Mouse (Mus musculus) embryonic fibroblast, embryonic 13.5 days (primary cell): ENCODE results near the gene Capn2. TPM values are rescaled to one million over a fixed set of nuclear protein-coding genes. Genes with fewer than 3 reads are reported as not detected.

Experiments
- H3K27ac ChIP-seq: 2 replicates; pipeline ENCODE4 v1.5.1; 2012; ENCODE audit warnings: low read length, control low read depth, inconsistent platforms; ENCODE audit not compliant: insufficient read depth
- H3K4me1 ChIP-seq: 2 replicates; pipeline ENCODE4 v1.6.1; 2011; ENCODE audit warnings: low read length; ENCODE audit not compliant: control insufficient read depth, insufficient read depth
- H3K4me3 ChIP-seq: 2 replicates; pipeline ENCODE4 v1.5.1; 2011; ENCODE audit warnings: mild to moderate bottlenecking, control low read depth, low read length; ENCODE audit not compliant: insufficient read depth
- CTCF ChIP-seq: IDR thresholded peaks from 2 replicates; pipeline ENCODE4 v1.5.1; 2011; ENCODE audit warnings: mild to moderate bottlenecking, control low read depth, low read length, moderate library complexity, borderline replicate concordance; ENCODE audit not compliant: insufficient read depth
- POLR2A ChIP-seq: IDR thresholded peaks from 2 replicates; pipeline ENCODE4 v1.6.1; 2011; ENCODE audit warnings: low read depth, mild to moderate bottlenecking, control low read depth, low read length, moderate library complexity
- polyA plus RNA-seq: library from polyadenylated mRNA; stranded (reverse); fragments of >200 nt; gene quantifications from 2 replicates; pipeline ENCODE4 v1.2.4, GENCODE M21; 2011; ENCODE audit warnings: low read depth; ENCODE audit not compliant: missing spikeins, insufficient read length

Gene Capn2
- polyA plus RNA-seq, result 244 and 338 TPM in 2 replicates

DNA sequence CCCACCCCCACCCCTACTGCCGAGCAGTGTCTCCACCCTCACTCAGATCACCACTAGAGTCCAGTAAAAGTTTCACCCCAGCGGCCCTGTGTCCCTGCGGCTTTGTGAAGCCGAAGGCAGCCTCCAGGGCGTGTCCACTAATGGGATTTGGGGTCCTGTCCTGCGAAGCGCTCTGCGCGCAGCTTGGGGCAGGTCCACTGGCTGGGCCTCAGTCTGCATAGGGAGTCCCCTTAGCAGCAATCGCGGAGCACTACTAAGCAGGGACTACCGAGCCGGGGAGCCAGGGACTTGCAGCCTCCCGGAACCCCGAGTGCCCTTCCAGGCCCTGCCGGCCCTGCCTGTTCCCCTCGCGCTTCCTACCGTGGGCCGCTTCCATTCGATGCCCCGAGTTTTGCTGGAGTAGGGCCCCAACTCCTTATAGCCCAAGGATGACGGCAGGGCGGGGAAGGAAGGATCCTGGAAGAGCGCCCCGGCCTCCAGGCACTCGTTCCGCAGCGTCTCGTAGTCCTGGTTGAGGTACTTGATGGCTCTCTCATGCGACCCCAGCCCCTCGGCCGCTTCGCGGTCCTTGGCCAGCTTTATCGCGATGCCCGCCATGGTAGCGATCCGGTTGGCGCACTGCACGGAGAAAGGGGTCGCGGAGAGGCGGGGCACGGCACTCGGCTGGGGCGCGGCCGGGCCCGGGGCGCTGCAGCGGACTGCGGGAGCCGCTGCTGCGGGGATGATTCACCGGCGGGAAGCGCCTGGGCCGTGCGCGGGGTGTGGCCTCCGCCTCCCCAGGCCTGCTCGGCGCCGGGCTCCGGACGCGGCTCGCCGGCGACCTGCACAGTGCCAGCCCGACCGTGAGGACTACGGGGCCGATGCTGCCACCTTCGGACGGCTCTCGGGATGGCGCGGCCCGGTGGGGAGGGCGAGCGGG, at the start of gene Capn2:
Capn2 (minus strand) TSS at position 851 of the 919 bp plus-strand sequence.
- Histone ChIP-seq H3K4me1 (peaks cover 38% of the 10 kb centered on the region), H3K27ac (peak within 1 kb of the TSS; percentile 98), H3K4me3 (peak within 1 kb of the TSS; percentile 94)
- TF ChIP-seq POLR2A (peak; percentile 59), CTCF (peak; percentile 38; the same call in 1 of the 2 replicates)

DNA sequence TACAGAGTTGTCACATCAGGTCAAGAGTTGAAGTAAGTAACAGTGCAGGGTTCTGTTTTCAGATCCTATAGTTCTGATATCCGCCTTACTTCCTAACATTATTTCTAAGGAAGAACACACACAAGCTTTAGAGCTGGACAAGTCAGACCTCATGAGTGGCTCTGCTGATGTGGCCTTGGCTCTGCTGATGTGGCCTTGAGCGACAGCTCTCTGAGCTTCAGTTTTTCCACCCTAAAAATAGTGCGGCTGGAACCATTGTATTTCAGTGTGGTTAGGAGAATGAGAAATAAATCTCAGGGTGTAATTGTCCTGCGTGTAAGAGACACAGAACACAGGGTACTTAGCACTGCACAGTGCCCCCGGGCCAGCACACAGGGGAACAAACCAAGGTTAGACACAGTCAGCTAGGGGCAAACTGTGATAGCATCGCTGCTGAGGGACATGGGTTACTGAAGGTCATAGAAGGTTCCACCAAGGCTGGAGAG, 48.0 kb upstream of the Capn2 start:
- Histone ChIP-seq H3K4me1 (peaks cover 10% of the 10 kb centered on the region; the same call in 1 of the 2 replicates), H3K27ac (no peak overlapping the region), H3K4me3 (no peak overlapping the region)
- TF ChIP-seq POLR2A, result no peak
- TF ChIP-seq CTCF, result no peak

DNA sequence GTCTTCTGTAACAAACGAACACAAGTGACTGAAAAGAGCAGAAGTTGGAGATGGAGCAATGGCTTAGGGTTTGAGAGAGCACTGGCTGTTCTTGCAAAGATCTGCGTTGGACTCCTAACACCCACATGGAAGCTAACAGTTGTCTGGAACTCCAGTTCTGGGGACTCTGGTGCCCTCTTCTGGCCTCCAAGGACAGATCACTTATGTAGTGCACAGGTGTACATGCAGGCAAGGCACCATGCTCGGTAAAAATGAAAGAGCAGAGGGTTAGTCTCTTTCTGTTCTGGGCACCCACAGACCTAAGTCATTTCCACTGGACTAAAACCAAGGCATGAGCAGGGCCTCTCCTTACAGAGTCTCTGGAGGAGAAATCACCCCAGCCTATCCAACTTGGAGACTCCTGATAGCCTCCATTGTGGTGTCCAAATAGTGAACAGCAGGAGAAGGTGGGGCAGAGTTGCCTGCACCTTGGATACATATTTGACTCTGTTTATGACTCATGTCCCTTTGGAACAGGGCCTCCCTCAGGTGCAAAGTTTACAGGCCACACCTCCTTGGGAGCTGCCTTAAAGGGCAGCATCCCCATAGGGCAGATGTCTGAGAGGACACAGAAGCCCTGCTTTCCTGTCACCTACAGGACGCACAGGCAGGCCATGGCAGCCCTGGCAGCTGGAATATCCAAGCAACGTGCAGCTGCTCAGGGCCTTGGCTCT, 47.2 kb upstream of the Capn2 start, which contains the start of gene Capn8:
Capn8 (plus strand) TSS at position 600 of the 713 bp plus-strand sequence.
- H3K4me1 ChIP-seq, result peaks cover 11% of the 10 kb centered on the region; the same call in 1 of the 2 replicates
- no peak within 1 kb of the TSS for H3K27ac ChIP-seq
- H3K4me3 ChIP-seq, result no peak within 1 kb of the TSS
- no peak for TF ChIP-seq CTCF
- no peak for TF ChIP-seq POLR2A

DNA sequence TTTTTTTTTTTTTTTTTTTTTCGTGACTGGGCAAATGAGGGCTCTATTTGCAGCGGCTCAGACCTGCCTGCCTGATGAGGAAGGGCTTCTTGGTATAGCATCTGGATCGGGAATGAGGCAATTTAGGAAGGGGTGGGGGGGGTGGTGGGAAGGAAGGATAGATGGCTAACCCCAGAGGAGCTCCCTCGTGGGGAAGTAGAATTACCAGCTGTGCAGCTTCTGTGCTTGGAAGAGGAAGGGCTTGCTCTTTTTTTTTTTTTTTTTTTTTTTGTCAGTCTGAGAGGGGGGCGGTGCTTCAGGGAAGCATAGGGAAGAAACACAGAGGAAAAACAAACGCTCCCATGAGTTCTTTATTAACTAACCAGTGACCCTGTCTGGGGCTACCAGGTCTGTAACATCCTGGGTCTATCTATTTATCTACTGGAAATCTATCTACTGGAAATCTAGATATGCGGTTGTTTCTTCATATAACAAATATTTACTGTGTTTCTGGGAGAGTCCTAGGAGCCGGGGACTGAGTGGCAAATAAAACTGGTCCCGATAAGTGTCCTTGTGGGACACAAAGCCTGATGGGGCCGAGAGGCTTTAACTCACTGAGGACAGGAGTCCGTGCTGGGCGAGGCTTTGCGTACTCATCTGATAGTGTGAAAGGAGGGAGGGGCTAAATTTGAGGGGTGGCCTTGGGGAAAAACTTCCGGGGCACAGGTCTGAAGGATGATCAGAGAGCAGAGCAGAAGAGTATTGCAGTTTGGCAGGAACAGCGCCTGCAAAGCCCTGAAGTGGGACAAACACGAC, 45.4 kb upstream of the Capn2 start:
- TF ChIP-seq CTCF (no peak), POLR2A (no peak)
- Histone ChIP-seq H3K4me3 (no peak overlapping the region), H3K27ac (no peak overlapping the region), H3K4me1 (peaks cover 11% of the 10 kb centered on the region; the same call in 1 of the 2 replicates)

DNA sequence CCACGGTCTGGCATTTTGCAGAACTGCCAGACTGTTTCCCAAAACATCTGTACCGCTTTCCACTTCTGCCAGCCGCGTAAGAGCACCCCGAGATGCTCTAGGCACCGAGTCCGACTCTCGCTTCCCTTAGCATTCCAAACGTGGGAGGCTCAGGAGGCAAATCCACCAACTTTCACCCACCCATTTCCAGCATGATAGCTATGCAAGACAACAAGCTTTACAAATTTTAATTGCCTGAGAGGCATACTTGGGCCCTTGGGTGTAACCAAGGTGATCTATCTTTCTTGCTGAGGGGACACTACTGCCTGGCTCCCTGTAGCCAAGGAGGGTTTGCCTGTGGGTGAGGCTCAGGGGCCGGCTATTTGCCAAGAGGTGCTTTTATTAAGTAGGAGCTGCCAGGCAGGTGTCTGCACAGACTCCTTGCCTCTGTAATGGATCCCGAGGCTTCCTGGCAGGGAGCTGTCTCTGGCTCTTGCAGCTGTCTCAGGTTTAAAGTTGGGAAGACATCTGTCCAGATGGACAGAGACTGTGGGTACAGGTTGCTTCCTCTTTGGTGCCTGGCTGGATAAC, 44.6 kb upstream of the Capn2 start:
- Histone ChIP-seq H3K27ac (no peak overlapping the region), H3K4me1 (peaks cover 11% of the 10 kb centered on the region; the same call in 1 of the 2 replicates), H3K4me3 (no peak overlapping the region)
- TF ChIP-seq CTCF, result no peak
- no peak for TF ChIP-seq POLR2A

DNA sequence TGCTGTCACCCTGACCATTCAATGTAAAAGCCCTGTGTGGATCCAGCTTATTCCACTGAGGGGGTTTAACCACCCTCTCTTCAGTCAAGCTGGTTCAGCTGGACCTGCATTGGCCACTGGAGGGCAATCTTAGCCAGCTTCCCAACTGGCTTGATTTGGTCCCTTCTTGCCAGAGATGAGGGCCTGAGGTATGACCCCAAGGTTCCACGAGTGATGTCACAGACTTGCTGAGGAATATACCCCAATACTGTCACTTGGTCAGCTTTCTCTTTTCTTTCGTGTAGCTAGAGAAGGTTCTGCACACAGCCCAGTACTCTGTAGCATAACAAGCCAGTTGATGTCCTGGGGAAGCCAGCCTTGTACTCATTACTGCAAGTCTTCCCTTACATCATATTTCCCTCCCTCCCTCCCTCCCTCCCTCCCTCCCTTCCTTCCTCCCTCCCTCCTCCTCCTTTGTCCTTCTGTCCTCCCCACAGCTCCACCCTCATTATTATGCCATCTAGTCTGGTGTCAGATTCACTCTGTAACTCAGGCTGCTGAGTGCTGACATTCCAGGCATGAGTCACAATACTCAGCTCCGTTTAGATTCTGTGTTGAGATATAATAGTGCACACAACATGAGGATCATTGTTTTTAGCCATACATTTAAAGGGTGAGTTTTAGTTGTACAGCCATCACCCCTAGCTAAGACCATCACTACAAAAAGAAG, 43.1 kb upstream of the Capn2 start:
- H3K27ac ChIP-seq, result no peak overlapping the region
- no peak overlapping the region for H3K4me3 ChIP-seq
- TF ChIP-seq POLR2A (no peak), CTCF (peak; percentile 47; the same call in 1 of the 2 replicates)
- H3K4me1 ChIP-seq, result peaks cover 11% of the 10 kb centered on the region; the same call in 1 of the 2 replicates

DNA sequence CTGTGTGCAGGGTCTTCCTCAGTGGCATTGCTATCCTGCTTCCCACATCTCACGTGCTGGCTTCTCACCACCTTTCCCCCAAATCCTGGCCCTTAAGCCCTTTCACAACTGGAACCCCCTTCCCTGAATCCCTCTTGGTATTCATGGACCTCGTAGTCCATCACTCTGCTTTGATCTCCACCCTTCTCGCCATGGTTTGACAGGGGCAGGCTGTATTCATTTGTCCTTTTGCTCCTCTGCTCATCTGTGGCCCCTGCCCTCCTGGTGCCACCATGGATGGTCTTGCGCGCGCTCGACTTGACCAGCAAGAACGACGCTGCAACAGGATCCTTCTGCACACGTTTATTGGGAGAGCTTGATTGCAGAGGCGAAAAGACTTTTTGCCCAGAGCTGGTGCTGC, 42.1 kb upstream of the Capn2 start:
- peaks cover 11% of the 10 kb centered on the region; the same call in 1 of the 2 replicates for H3K4me1 ChIP-seq
- no peak overlapping the region for H3K4me3 ChIP-seq
- H3K27ac ChIP-seq, result no peak overlapping the region
- TF ChIP-seq POLR2A (no peak), CTCF (no peak)

DNA sequence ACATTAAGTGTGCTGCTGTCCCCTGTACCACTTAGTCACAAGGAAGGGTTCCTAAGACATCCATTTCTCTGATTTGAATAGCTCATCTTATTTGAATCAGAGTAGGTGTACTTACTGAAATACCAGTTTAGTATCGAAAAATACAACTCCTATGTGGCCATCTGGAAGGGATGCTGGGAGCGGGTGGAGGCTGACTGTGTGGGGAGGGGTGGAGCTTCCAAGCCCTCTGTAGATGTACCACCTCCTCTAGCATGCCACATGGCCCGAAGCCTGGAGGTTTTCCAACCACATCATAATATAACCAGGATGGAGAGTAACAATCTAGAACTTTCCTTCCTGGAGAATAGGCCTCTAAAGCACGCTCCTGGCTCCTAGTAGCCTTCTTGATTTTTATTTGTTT, 40.9 kb upstream of the Capn2 start:
- no peak overlapping the region for H3K4me3 ChIP-seq
- TF ChIP-seq CTCF (no peak), POLR2A (no peak)

More for the DNA sequence above, 40.9 kb upstream of the Capn2 start:
- H3K27ac ChIP-seq, result no peak overlapping the region
- peaks cover 11% of the 10 kb centered on the region; the same call in 1 of the 2 replicates for H3K4me1 ChIP-seq
